Mouse (Mus musculus): Measurements from ENCODE around the gene Xylt1. TPM values are rescaled to one million over a fixed set of nuclear protein-coding genes. Genes with fewer than 3 reads are reported as not detected.

Xylt1 gene
- polyA plus RNA-seq (2015; fragmentation: Nextera tagmentation; extraction: Ambion mirVana): 0.89 and 1.1 TPM in 2 replicates

DNA sequence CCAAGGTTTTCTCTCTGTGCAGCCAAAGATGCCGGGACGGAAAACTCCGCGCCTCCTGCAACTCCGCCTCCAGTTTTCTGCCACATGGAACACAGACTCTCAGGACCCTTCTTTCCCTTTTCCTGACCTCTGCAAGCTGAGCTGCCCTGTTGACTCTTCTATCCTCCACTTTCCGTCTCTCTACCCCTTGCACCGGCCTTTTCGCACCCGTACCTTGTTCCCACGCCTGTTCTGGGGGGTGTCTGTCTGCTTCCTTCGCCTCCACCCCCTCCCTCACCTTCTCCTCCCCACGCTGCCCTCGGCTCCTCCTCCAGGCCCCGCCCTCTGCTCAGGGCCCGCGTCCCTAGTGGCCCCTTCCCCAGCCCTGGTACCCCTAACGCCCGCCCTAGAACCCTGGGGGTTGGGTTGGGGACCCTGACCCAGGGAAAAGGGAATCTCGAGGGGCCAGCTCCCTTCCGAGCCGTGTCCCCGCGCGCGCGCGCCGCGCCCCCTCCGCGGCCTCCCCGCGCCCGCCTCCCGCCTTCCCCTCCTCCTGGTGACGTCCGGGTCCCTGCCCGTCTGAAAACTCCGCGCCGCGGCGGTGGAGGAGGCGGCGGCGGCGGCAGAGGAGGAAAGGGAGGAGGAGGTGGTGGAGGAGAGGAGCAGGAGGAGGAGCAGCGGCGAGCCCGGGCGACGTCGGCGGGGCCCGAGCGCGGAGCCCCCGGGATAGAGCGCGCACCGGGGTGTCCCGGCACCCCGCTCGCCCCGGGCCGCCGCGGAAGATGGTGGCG, at the start of gene Xylt1:
Gene Xylt1, plus strand, starts transcription at position 562 of the 770 bp plus-strand sequence.
- H3K9me3 ChIP-seq (replicated peaks; ENCODE audit: control insufficient read depth, low read length): no peaks in the 10 kb centered on the region
- ATAC-seq (replicated peaks; ENCODE audit: extremely low read depth, insufficient read depth, low FRiP score): peak; percentile 84
- H3K27me3 ChIP-seq (ENCODE audit: control insufficient read depth, insufficient read depth, low read length): peaks cover 3% of the 10 kb centered on the region; the same call in 1 of the 2 replicates
- no peaks in the 10 kb centered on the region for H3K36me3 ChIP-seq (ENCODE audit: control insufficient read depth, insufficient read depth)
- peaks cover 16% of the 10 kb centered on the region for H3K4me1 ChIP-seq (ENCODE audit: control insufficient read depth, insufficient read depth, low read length)
- WGBS: under 1% methylated on average over 53 of the region's 69 CpGs
- peak within 1 kb of the TSS; percentile 88 for H3K4me3 ChIP-seq (ENCODE audit: low read length)
- peak within 1 kb of the TSS; percentile 85 for H3K9ac ChIP-seq (ENCODE audit: low read length)
- H3K4me2 ChIP-seq (ENCODE audit: low read depth, low read length): peak within 1 kb of the TSS; percentile 94
- peak within 1 kb of the TSS; percentile 78 for H3K27ac ChIP-seq (ENCODE audit: low read length)

- no peaks in the 10 kb centered on the region for H3K36me3 ChIP-seq (ENCODE audit: control insufficient read depth, insufficient read depth)
- H3K4me1 ChIP-seq (ENCODE audit: control insufficient read depth, insufficient read depth, low read length): no peaks in the 10 kb centered on the region
- H3K4me2 ChIP-seq (ENCODE audit: low read depth, low read length): no peak overlapping the region
- no peak overlapping the region for H3K9ac ChIP-seq (ENCODE audit: low read length)
- no peak overlapping the region for H3K27ac ChIP-seq (ENCODE audit: low read length)
- no peak overlapping the region for H3K4me3 ChIP-seq (ENCODE audit: low read length)
- no peak for ATAC-seq (replicated peaks; ENCODE audit: extremely low read depth, insufficient read depth, low FRiP score)
- WGBS: 75% methylated on average over 5 of the region's 5 CpGs
- no peaks in the 10 kb centered on the region for H3K9me3 ChIP-seq (replicated peaks; ENCODE audit: control insufficient read depth, low read length)
- H3K27me3 ChIP-seq (ENCODE audit: control insufficient read depth, insufficient read depth, low read length): no peaks in the 10 kb centered on the region
Measured at GRCm38 (mm10) chr7:117333936-117334335, 46.8 kb upstream of the Xylt1 start.

GRCm38 (mm10) chr7:117356316-117356715, 24.5 kb upstream of the Xylt1 start:
- no peak for ATAC-seq (replicated peaks; ENCODE audit: extremely low read depth, insufficient read depth, low FRiP score)
- Histone ChIP-seq H3K36me3 (ENCODE audit: control insufficient read depth, insufficient read depth) (no peaks in the 10 kb centered on the region), H3K4me3 (ENCODE audit: low read length) (no peak overlapping the region), H3K4me1 (ENCODE audit: control insufficient read depth, insufficient read depth, low read length) (peaks cover 14% of the 10 kb centered on the region), H3K9me3 (replicated peaks; ENCODE audit: control insufficient read depth, low read length) (no peaks in the 10 kb centered on the region), H3K4me2 (ENCODE audit: low read depth, low read length) (no peak overlapping the region), H3K9ac (ENCODE audit: low read length) (no peak overlapping the region), H3K27ac (ENCODE audit: low read length) (no peak overlapping the region), H3K27me3 (ENCODE audit: control insufficient read depth, insufficient read depth, low read length) (no peaks in the 10 kb centered on the region)
- 81% methylated on average over 2 of the region's 2 CpGs for WGBS

GRCm38 (mm10) chr7:117357425-117358194, 23.2 kb upstream of the Xylt1 start:
- peaks cover 14% of the 10 kb centered on the region for H3K4me1 ChIP-seq (ENCODE audit: control insufficient read depth, insufficient read depth, low read length)
- H3K27me3 ChIP-seq (ENCODE audit: control insufficient read depth, insufficient read depth, low read length): no peaks in the 10 kb centered on the region
- no peak overlapping the region for H3K4me3 ChIP-seq (ENCODE audit: low read length)
- no peaks in the 10 kb centered on the region for H3K36me3 ChIP-seq (ENCODE audit: control insufficient read depth, insufficient read depth)
- 32% methylated on average over 6 of the region's 6 CpGs for WGBS
- H3K27ac ChIP-seq (ENCODE audit: low read length): peak overlapping the region; percentile 40; the same call in 1 of the 2 replicates
- H3K4me2 ChIP-seq (ENCODE audit: low read depth, low read length): no peak overlapping the region
- H3K9ac ChIP-seq (ENCODE audit: low read length): no peak overlapping the region
- no peaks in the 10 kb centered on the region for H3K9me3 ChIP-seq (replicated peaks; ENCODE audit: control insufficient read depth, low read length)
- ATAC-seq (replicated peaks; ENCODE audit: extremely low read depth, insufficient read depth, low FRiP score): peak; percentile 28; the same call in 1 of the 2 replicates

DNA sequence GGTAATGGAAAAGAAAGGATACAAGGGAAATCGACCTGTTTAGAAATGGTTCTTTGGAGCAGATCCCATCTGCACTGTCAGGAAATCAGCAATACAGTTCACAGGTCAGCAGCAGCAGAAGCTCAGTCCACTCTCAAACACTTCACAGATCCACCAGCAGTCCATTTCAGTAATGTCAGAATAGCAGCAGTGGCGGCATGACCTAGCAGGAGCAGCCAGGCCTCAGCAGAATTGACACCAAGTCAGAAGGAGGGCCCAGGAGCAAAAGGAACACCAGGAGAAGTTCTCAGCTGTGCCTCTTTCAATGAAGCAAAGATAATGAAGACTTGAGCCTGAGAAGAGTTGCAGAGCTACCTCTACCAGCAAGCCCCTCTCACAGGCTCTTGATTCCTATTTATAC, 19.5 kb upstream of the Xylt1 start:
- Histone ChIP-seq H3K9me3 (replicated peaks; ENCODE audit: control insufficient read depth, low read length) (no peaks in the 10 kb centered on the region), H3K36me3 (ENCODE audit: control insufficient read depth, insufficient read depth) (no peaks in the 10 kb centered on the region), H3K4me2 (ENCODE audit: low read depth, low read length) (no peak overlapping the region), H3K4me3 (ENCODE audit: low read length) (no peak overlapping the region), H3K4me1 (ENCODE audit: control insufficient read depth, insufficient read depth, low read length) (peaks cover 11% of the 10 kb centered on the region), H3K9ac (ENCODE audit: low read length) (no peak overlapping the region), H3K27ac (ENCODE audit: low read length) (no peak overlapping the region), H3K27me3 (ENCODE audit: control insufficient read depth, insufficient read depth, low read length) (no peaks in the 10 kb centered on the region)
- 72% methylated on average over 2 of the region's 2 CpGs for WGBS
- ATAC-seq (replicated peaks; ENCODE audit: extremely low read depth, insufficient read depth, low FRiP score): no peak

DNA sequence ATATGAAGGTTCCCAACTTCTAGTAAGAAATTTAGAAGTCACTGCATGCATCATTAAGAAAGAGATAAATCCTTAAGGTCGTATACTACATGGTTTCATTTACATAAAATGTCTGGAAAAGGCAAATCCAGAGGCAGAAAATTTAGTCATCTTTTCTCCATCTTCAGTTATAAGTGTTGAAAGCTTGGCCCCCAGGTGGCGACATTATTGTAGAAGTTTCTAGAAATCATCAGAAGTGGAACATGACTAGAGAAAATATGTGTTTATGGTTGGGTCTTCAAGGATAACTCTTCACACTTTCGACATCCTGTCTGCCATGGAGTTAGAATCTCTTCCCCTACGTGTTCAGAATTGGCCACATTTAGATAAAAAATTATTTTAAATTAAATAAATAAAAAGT, 18.3 kb upstream of the Xylt1 start:
- WGBS: 78% methylated on average over 4 of the region's 4 CpGs

GRCm38 (mm10) chr7:117368647-117369289, 12.0 kb upstream of the Xylt1 start:
- Histone ChIP-seq H3K36me3 (ENCODE audit: control insufficient read depth, insufficient read depth) (no peaks in the 10 kb centered on the region), H3K9me3 (replicated peaks; ENCODE audit: control insufficient read depth, low read length) (no peaks in the 10 kb centered on the region), H3K4me2 (ENCODE audit: low read depth, low read length) (no peak overlapping the region), H3K4me3 (ENCODE audit: low read length) (no peak overlapping the region), H3K27me3 (ENCODE audit: control insufficient read depth, insufficient read depth, low read length) (no peaks in the 10 kb centered on the region), H3K4me1 (ENCODE audit: control insufficient read depth, insufficient read depth, low read length) (peaks cover 3% of the 10 kb centered on the region; the same call in 1 of the 2 replicates), H3K27ac (ENCODE audit: low read length) (no peak overlapping the region), H3K9ac (ENCODE audit: low read length) (no peak overlapping the region)
- peak; percentile 49; the same call in 1 of the 2 replicates for ATAC-seq (replicated peaks; ENCODE audit: extremely low read depth, insufficient read depth, low FRiP score)
- WGBS: 50% methylated on average over 6 of the region's 6 CpGs

More for the DNA sequence above, 18.3 kb upstream of the Xylt1 start:
- H3K27me3 ChIP-seq (ENCODE audit: control insufficient read depth, insufficient read depth, low read length): no peaks in the 10 kb centered on the region
- H3K9me3 ChIP-seq (replicated peaks; ENCODE audit: control insufficient read depth, low read length): no peaks in the 10 kb centered on the region
- no peaks in the 10 kb centered on the region for H3K36me3 ChIP-seq (ENCODE audit: control insufficient read depth, insufficient read depth)
- no peak overlapping the region for H3K4me3 ChIP-seq (ENCODE audit: low read length)
- peaks cover 6% of the 10 kb centered on the region for H3K4me1 ChIP-seq (ENCODE audit: control insufficient read depth, insufficient read depth, low read length)
- no peak overlapping the region for H3K4me2 ChIP-seq (ENCODE audit: low read depth, low read length)
- no peak for ATAC-seq (replicated peaks; ENCODE audit: extremely low read depth, insufficient read depth, low FRiP score)
- H3K9ac ChIP-seq (ENCODE audit: low read length): no peak overlapping the region
- H3K27ac ChIP-seq (ENCODE audit: low read length): no peak overlapping the region

DNA sequence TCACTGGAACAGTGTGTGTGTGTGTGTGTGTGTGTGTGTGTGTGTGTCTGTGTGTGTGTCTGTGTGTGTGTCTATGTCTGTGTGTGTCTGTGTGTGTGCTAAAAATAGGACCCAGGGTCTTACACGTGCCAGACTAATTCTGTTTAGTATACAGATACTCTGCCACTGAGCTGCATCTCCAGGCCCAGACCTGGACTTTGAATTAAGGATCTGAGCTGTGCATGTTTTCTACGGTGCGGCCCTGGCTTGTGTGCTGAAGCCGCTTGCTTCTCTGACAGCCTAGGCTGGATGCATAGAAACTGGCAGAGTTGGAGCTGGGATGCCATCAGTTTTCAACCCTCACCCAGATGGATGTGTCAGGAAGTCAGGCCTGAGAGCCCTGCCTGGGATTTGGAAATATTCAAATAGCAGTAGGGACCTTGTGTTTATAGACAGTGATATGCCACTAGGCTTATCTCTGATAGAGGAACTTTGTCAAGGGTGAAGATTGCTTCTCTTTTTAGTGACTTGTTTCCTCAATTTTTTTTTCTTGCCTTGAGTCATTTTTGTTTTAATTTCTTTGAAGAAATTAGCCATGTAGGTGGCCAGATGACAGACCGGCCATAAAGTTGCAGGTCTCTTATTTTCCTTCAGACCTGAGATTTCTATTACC, 11.4 kb upstream of the Xylt1 start:
- no peak overlapping the region for H3K4me3 ChIP-seq (ENCODE audit: low read length)

More for the DNA sequence above, 11.4 kb upstream of the Xylt1 start:
- ATAC-seq (replicated peaks; ENCODE audit: extremely low read depth, insufficient read depth, low FRiP score): no peak
- Histone ChIP-seq H3K9me3 (replicated peaks; ENCODE audit: control insufficient read depth, low read length) (no peaks in the 10 kb centered on the region), H3K9ac (ENCODE audit: low read length) (no peak overlapping the region), H3K27ac (ENCODE audit: low read length) (no peak overlapping the region), H3K4me1 (ENCODE audit: control insufficient read depth, insufficient read depth, low read length) (peaks cover 3% of the 10 kb centered on the region; the same call in 1 of the 2 replicates), H3K27me3 (ENCODE audit: control insufficient read depth, insufficient read depth, low read length) (no peaks in the 10 kb centered on the region), H3K4me2 (ENCODE audit: low read depth, low read length) (no peak overlapping the region), H3K36me3 (ENCODE audit: control insufficient read depth, insufficient read depth) (no peaks in the 10 kb centered on the region)
- 51% methylated on average over 5 of the region's 5 CpGs for WGBS

Measured in heart, embryonic 16.5 days (tissue).